8 mouse cellular contexts compared by ENCODE assay signal in the genomic region with DNA sequence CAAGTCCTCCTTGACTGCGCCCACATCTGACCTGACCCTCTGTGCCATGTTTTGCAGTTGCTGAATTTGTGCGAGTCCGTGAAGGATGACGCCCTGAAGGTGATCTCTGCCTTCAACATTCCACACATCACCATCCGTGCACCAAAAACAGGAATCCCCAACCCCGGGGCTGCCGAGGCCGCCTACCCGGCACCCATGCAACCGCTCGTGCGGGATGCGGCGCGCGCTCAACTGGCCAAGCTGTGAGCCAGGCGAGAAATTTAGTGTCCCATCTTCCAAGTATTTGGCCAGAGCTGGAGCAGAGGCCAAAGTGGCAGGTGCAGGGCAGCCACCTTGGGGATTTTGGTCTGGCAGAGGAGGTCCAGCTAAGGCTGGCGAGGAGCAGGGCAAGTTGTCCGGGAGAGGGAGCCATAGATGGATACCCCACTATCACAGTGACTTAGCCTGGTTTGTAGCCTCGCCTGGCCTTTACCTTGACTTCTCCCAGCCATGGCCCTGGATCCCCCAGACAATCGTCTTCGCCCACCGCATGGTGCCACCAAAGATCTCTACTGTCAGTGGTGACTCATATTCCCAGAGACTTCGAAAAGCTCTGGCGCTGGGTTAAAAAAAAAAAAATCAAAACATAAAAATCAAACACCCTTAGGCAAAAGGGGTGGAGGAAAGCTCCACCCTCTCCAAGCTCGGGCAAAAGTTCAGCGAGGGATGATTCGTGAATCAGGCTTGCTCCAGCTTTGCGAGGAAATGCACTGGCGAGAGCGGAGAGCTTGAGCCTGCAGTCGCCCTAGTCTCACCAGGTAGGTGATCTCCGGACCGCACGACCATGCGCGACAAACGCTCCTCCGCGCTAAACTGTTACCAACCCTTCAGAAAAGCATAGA. TPM values are rescaled to one million over a fixed set of nuclear protein-coding genes. Genes with fewer than 3 reads are reported as not detected.
DNase-seq lines count a peak whose midpoint lies in the region; ATAC-seq and TF ChIP-seq lines count a peak whose summit lies in the region.

No protein-coding gene starts in this region.

- H3K27ac ChIP-seq in heart, embryonic 15.5 days = no peak overlapping the region
- H3K27ac ChIP-seq in macrophage = no peak overlapping the region
- no peak overlapping the region for H3K27ac ChIP-seq in thymus, adult 2 months (ENCODE audit: control insufficient read depth, insufficient read depth, low read length)

- peaks cover 26% of the 10 kb centered on the region; the same call in 1 of the 2 replicates for H3K27me3 ChIP-seq in heart, embryonic 15.5 days
- peaks cover 21% of the 10 kb centered on the region for H3K27me3 ChIP-seq in thymus, adult 2 months (ENCODE audit: control insufficient read depth, insufficient read depth, low read length)

- H3K4me2 ChIP-seq in heart, embryonic 15.5 days = peak overlapping the region; percentile 92

- ATAC-seq in heart, embryonic 15.5 days (replicated peaks; ENCODE audit: insufficient number of reproducible peaks, insufficient read depth, low FRiP score, low read depth) = no peak

- 3% methylated on average over 40 of the region's 40 CpGs for WGBS in heart, embryonic 15.5 days
- 9% methylated on average over 39 of the region's 40 CpGs for WGBS in macrophage (ENCODE audit: missing documents)
- 4% methylated on average over 40 of the region's 40 CpGs for WGBS in thymus, adult 2 months

- TF ChIP-seq CTCF in thymus, adult 2 months (IDR thresholded peaks at IDR 0.05; ENCODE audit: borderline replicate concordance, control insufficient read depth, extremely low read depth, insufficient read depth, low read length, poor library complexity) = no peak

- peaks cover 18% of the 10 kb centered on the region for H3K79me2 ChIP-seq in macrophage (ENCODE audit: inconsistent target)

- no peak for TF ChIP-seq POLR2A in thymus, adult 2 months (IDR thresholded peaks at IDR 0.05; ENCODE audit: control insufficient read depth, extremely low read depth, insufficient read depth, low read length, poor library complexity)

- H3K4me3 ChIP-seq in heart, embryonic 15.5 days = peak overlapping the region; percentile 61
- H3K4me3 ChIP-seq in macrophage (ENCODE audit: inconsistent target) = peak overlapping the region; percentile 25
- H3K4me3 ChIP-seq in thymus, adult 2 months (ENCODE audit: control insufficient read depth, insufficient read depth, low read length) = peak overlapping the region; percentile 6

- H3K9me3 ChIP-seq in heart, embryonic 15.5 days (replicated peaks) = no peaks in the 10 kb centered on the region

- H3K9ac ChIP-seq in heart, embryonic 15.5 days = peak overlapping the region; percentile 29

- peaks cover 30% of the 10 kb centered on the region for H3K4me1 ChIP-seq in heart, embryonic 15.5 days (replicated peaks)
- peaks cover 34% of the 10 kb centered on the region for H3K4me1 ChIP-seq in thymus, adult 2 months (replicated peaks; ENCODE audit: control insufficient read depth, insufficient read depth, low read length)

- H3K36me3 ChIP-seq in heart, embryonic 15.5 days = no peaks in the 10 kb centered on the region
- no peaks in the 10 kb centered on the region for H3K36me3 ChIP-seq in macrophage (ENCODE audit: inconsistent target)
- H3K36me3 ChIP-seq in thymus, adult 2 months (ENCODE audit: control insufficient read depth, insufficient read depth, low read length) = no peaks in the 10 kb centered on the region

- DNase-seq in right cerebral cortex, postnatal 25 days = peak; percentile 10
- no peak for DNase-seq in right cerebral cortex, postnatal 4 days
- DNase-seq in embryo, embryonic 11 days = peak; percentile 58
- peak; percentile 49 for DNase-seq in kidney, postnatal 14 days
- DNase-seq in thymus, adult 2 months = peak; percentile 33
- no peak for DNase-seq in layer of hippocampus, postnatal 14 days (ENCODE audit: low spot score in 2 of 2)

RNA-seq across cellular contexts. Expression of gene Bcl2l11, which starts 2.7 kb away (rescaled TPM):
- 21.0 and 21.4 TPM in 2 replicates for polyA plus RNA-seq in heart, embryonic 15.5 days (2015; fragmentation: Nextera tagmentation; extraction: Ambion mirVana)
- 1,000 to 10,000 TPM in 5 of 26 experiments, 100 to 1,000 TPM in 20, 10 to 100 TPM in 1; 77.7 to 2,239 (median 382) TPM for total RNA-seq in macrophage (2018; cell fraction: chromatin; rRNA removed)
- 100 to 1,000 TPM in 15 of 26 experiments, 10 to 100 TPM in 11; 55.8 to 354 (median 103) TPM for total RNA-seq in macrophage (2018; cell fraction: cytosol; rRNA removed)
- 1,000 to 10,000 TPM in 5 of 26 experiments, 100 to 1,000 TPM in 20, 10 to 100 TPM in 1; 81.4 to 1,605 (median 334) TPM for total RNA-seq in macrophage (2018; cell fraction: nucleus; rRNA removed)
- polyA plus RNA-seq in macrophage (2018) = 36.8 to 69.0 TPM (median 38.6 TPM) in 3 replicates
- 54.4 and 63.3 TPM in 2 replicates for polyA plus RNA-seq in thymus, adult 2 months (2012; rRNA removed)
- 1 to 10 TPM; 8.4 to 8.8 TPM for total RNA-seq in layer of hippocampus, postnatal 14 days (2021)

Comparison
In these comparisons a context has a peak if more than half of its experiments do, and no peak if none do; other contexts are left out.
1. DNase-seq: peak in right cerebral cortex, postnatal 25 days (single experiment), embryo, embryonic 11 days (single experiment), kidney, postnatal 14 days (single experiment) and thymus, adult 2 months (single experiment); none in right cerebral cortex, postnatal 4 days (single experiment) and layer of hippocampus, postnatal 14 days (0 of 2).
2. H3K4me3 ChIP-seq: peak in every context shown above with its lines; median percentile 61 in heart, embryonic 15.5 days; 25 in macrophage; 6 in thymus, adult 2 months.